Mouse (Mus musculus): ENCODE data around the gene Gm6408. TPM values are rescaled to one million over a fixed set of nuclear protein-coding genes. Genes with fewer than 3 reads are reported as not detected.
"Not testable (repeated sequence)": the region's sequence is repeated elsewhere in the genome, so short reads cannot be mapped to it uniquely, and the experiment has no call there.

Gene Gm6408
- total RNA-seq, 1 experiment from 2014 or later: not detected

DNA sequence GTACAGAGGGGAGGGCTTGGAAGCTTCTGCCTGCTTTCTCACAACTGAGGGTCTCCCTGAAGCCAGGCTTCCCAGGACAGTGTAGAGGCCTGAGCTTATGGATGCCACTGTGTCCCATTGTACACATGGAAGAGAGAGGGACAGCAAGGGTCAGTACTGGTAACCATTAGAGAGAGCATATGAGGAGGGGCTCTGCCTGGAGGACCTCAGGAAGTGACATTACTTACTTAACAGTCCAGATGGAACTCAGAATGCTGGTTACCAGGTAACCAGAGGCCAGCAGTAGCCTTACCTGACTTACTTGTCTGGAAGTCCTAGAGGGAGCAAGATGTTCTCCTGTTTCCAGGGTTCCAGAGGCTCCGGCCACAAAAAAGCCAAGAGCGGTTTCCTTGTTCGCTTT, 43.7 kb downstream of the Gm6408 start, which contains the start of gene Gm3404:
TSS of gene Gm3404 (plus strand) at position 301 of the 400 bp plus-strand sequence.
- not testable (repeated sequence) for ATAC-seq (ENCODE audit: extremely low read depth, insufficient number of reproducible peaks, low FRiP score, poor library complexity, severe bottlenecking)

Other genes starting within 250 kb of the Gm6408 start
- gene Wasf3, start 97.0 kb upstream of the Gm6408 start, total RNA-seq (2017): not detected in 2 replicates
- gene Gm6370, start 9.4 kb downstream of the Gm6408 start, total RNA-seq (2017): not detected in 2 replicates
- gene 4930449I24Rik, start 20.4 kb downstream of the Gm6408 start, total RNA-seq (2017): not detected in 2 replicates
- gene Gm3402, start 32.2 kb downstream of the Gm6408 start, total RNA-seq (2017): not detected in 2 replicates
- gene Gm3404, start 43.8 kb downstream of the Gm6408 start, total RNA-seq (2017): not detected in 2 replicates
- gene Gm3409, start 55.7 kb downstream of the Gm6408 start, total RNA-seq (2017): not detected in 2 replicates
- not detected in 2 replicates for gene Gm3415, start 74.2 kb downstream of the Gm6408 start, total RNA-seq (2017)
- gene Gpr12, start 103.3 kb downstream of the Gm6408 start, total RNA-seq (2017): not detected in 2 replicates

Measured in neutrophil, adult 5-6 weeks (primary cell).